Mouse (Mus musculus): ENCODE results near the gene Blvrb. TPM values are rescaled to one million over a fixed set of nuclear protein-coding genes. Genes with fewer than 3 reads are reported as not detected.

Blvrb gene
- polyA plus RNA-seq, 1 experiment = 8.5 TPM

GRCm38 (mm10) chr7:27408379-27409176, 39.2 kb upstream of the Blvrb start:
- Histone ChIP-seq H3K4me3 (ENCODE audit: control insufficient read depth, low read depth, low read length) (peak overlapping the region; percentile 46), H3K36me3 (ENCODE audit: control insufficient read depth, insufficient read depth, low read length) (no peaks in the 10 kb centered on the region), H3K27ac (ENCODE audit: control insufficient read depth, insufficient read depth, low read depth, low read length) (no peak overlapping the region), H3K4me1 (ENCODE audit: control insufficient read depth, insufficient read depth, low read length) (peaks cover 12% of the 10 kb centered on the region), H3K27me3 (ENCODE audit: control insufficient read depth, insufficient read depth, low read length) (no peaks in the 10 kb centered on the region)
- no peak for TF ChIP-seq POLR2A (IDR thresholded peaks at IDR 0.05; ENCODE audit: control insufficient read depth, low read depth, low read length)
- peak; percentile 76 for TF ChIP-seq CTCF (IDR thresholded peaks at IDR 0.05; ENCODE audit: control insufficient read depth, insufficient read depth, insufficient replicate concordance, low read depth, low read length)

- TF ChIP-seq POLR2A (IDR thresholded peaks at IDR 0.05; ENCODE audit: control insufficient read depth, low read depth, low read length) (no peak), CTCF (IDR thresholded peaks at IDR 0.05; ENCODE audit: control insufficient read depth, insufficient read depth, insufficient replicate concordance, low read depth, low read length) (no peak)
- Histone ChIP-seq H3K4me1 (ENCODE audit: control insufficient read depth, insufficient read depth, low read length) (peaks cover 4% of the 10 kb centered on the region), H3K27ac (ENCODE audit: control insufficient read depth, insufficient read depth, low read depth, low read length) (no peak overlapping the region), H3K36me3 (ENCODE audit: control insufficient read depth, insufficient read depth, low read length) (no peaks in the 10 kb centered on the region), H3K4me3 (ENCODE audit: control insufficient read depth, low read depth, low read length) (no peak overlapping the region), H3K27me3 (ENCODE audit: control insufficient read depth, insufficient read depth, low read length) (no peaks in the 10 kb centered on the region)
Observed at GRCm38 (mm10) chr7:27417151-27417550, 30.6 kb upstream of the Blvrb start.

- TF ChIP-seq POLR2A (IDR thresholded peaks at IDR 0.05; ENCODE audit: control insufficient read depth, low read depth, low read length) = no peak
- peak; percentile 73; the same call in 1 of the 2 replicates for TF ChIP-seq CTCF (IDR thresholded peaks at IDR 0.05; ENCODE audit: control insufficient read depth, insufficient read depth, insufficient replicate concordance, low read depth, low read length)
- peaks cover 4% of the 10 kb centered on the region for H3K4me1 ChIP-seq (ENCODE audit: control insufficient read depth, insufficient read depth, low read length)
- H3K4me3 ChIP-seq (ENCODE audit: control insufficient read depth, low read depth, low read length) = no peak overlapping the region
- no peaks in the 10 kb centered on the region for H3K36me3 ChIP-seq (ENCODE audit: control insufficient read depth, insufficient read depth, low read length)
- H3K27me3 ChIP-seq (ENCODE audit: control insufficient read depth, insufficient read depth, low read length) = no peaks in the 10 kb centered on the region
- no peak overlapping the region for H3K27ac ChIP-seq (ENCODE audit: control insufficient read depth, insufficient read depth, low read depth, low read length)
Observed at GRCm38 (mm10) chr7:27419101-27419500, 28.7 kb upstream of the Blvrb start.

GRCm38 (mm10) chr7:27423556-27424326, 24.0 kb upstream of the Blvrb start:
- no peaks in the 10 kb centered on the region for H3K36me3 ChIP-seq (ENCODE audit: control insufficient read depth, insufficient read depth, low read length)
- no peak overlapping the region for H3K27ac ChIP-seq (ENCODE audit: control insufficient read depth, insufficient read depth, low read depth, low read length)
- no peak overlapping the region for H3K4me3 ChIP-seq (ENCODE audit: control insufficient read depth, low read depth, low read length)
- TF ChIP-seq POLR2A (IDR thresholded peaks at IDR 0.05; ENCODE audit: control insufficient read depth, low read depth, low read length) (no peak), CTCF (IDR thresholded peaks at IDR 0.05; ENCODE audit: control insufficient read depth, insufficient read depth, insufficient replicate concordance, low read depth, low read length) (no peak)
- H3K4me1 ChIP-seq (ENCODE audit: control insufficient read depth, insufficient read depth, low read length) = no peaks in the 10 kb centered on the region; the same call in none of the 2 replicates
- H3K27me3 ChIP-seq (ENCODE audit: control insufficient read depth, insufficient read depth, low read length) = no peaks in the 10 kb centered on the region

GRCm38 (mm10) chr7:27427387-27427786, 20.4 kb upstream of the Blvrb start:
- TF ChIP-seq CTCF (IDR thresholded peaks at IDR 0.05; ENCODE audit: control insufficient read depth, insufficient read depth, insufficient replicate concordance, low read depth, low read length) (no peak), POLR2A (IDR thresholded peaks at IDR 0.05; ENCODE audit: control insufficient read depth, low read depth, low read length) (no peak)
- Histone ChIP-seq H3K36me3 (ENCODE audit: control insufficient read depth, insufficient read depth, low read length) (no peaks in the 10 kb centered on the region), H3K27me3 (ENCODE audit: control insufficient read depth, insufficient read depth, low read length) (no peaks in the 10 kb centered on the region), H3K4me1 (ENCODE audit: control insufficient read depth, insufficient read depth, low read length) (no peaks in the 10 kb centered on the region; the same call in none of the 2 replicates), H3K4me3 (ENCODE audit: control insufficient read depth, low read depth, low read length) (no peak overlapping the region), H3K27ac (ENCODE audit: control insufficient read depth, insufficient read depth, low read depth, low read length) (no peak overlapping the region)

- Histone ChIP-seq H3K4me1 (ENCODE audit: control insufficient read depth, insufficient read depth, low read length) (peaks cover 3% of the 10 kb centered on the region), H3K27me3 (ENCODE audit: control insufficient read depth, insufficient read depth, low read length) (no peaks in the 10 kb centered on the region), H3K27ac (ENCODE audit: control insufficient read depth, insufficient read depth, low read depth, low read length) (no peak overlapping the region), H3K4me3 (ENCODE audit: control insufficient read depth, low read depth, low read length) (no peak overlapping the region), H3K36me3 (ENCODE audit: control insufficient read depth, insufficient read depth, low read length) (no peaks in the 10 kb centered on the region)
- TF ChIP-seq CTCF (IDR thresholded peaks at IDR 0.05; ENCODE audit: control insufficient read depth, insufficient read depth, insufficient replicate concordance, low read depth, low read length) = no peak
- TF ChIP-seq POLR2A (IDR thresholded peaks at IDR 0.05; ENCODE audit: control insufficient read depth, low read depth, low read length) = no peak
Observed at GRCm38 (mm10) chr7:27428002-27428401, 19.8 kb upstream of the Blvrb start.

- Histone ChIP-seq H3K27ac (ENCODE audit: control insufficient read depth, insufficient read depth, low read depth, low read length) (no peak overlapping the region), H3K27me3 (ENCODE audit: control insufficient read depth, insufficient read depth, low read length) (no peaks in the 10 kb centered on the region), H3K36me3 (ENCODE audit: control insufficient read depth, insufficient read depth, low read length) (no peaks in the 10 kb centered on the region)
Observed at GRCm38 (mm10) chr7:27429135-27429534, 18.6 kb upstream of the Blvrb start.

More at GRCm38 (mm10) chr7:27429135-27429534, 18.6 kb upstream of the Blvrb start:
- TF ChIP-seq POLR2A (IDR thresholded peaks at IDR 0.05; ENCODE audit: control insufficient read depth, low read depth, low read length) (no peak), CTCF (IDR thresholded peaks at IDR 0.05; ENCODE audit: control insufficient read depth, insufficient read depth, insufficient replicate concordance, low read depth, low read length) (peak; percentile 23; the same call in 1 of the 2 replicates)
- Histone ChIP-seq H3K4me3 (ENCODE audit: control insufficient read depth, low read depth, low read length) (no peak overlapping the region), H3K4me1 (ENCODE audit: control insufficient read depth, insufficient read depth, low read length) (peaks cover 4% of the 10 kb centered on the region)
